Mouse (Mus musculus): ENCODE data around the gene Pecam1. TPM values are rescaled to one million over a fixed set of nuclear protein-coding genes. Genes with fewer than 3 reads are reported as not detected.

The Pecam1 gene
- polyA plus RNA-seq, 1 experiment: 0.15 TPM

- Histone ChIP-seq H3K79me3 (ENCODE audit: low read depth) (no peaks in the 10 kb centered on the region), H3K36me3 (ENCODE audit: control insufficient read depth, insufficient read depth) (no peaks in the 10 kb centered on the region), H3K79me2 (ENCODE audit: control insufficient read depth, insufficient read depth) (no peaks in the 10 kb centered on the region), H3K27me3 (ENCODE audit: control insufficient read depth, insufficient read depth, insufficient read length) (no peaks in the 10 kb centered on the region), H3ac (ENCODE audit: control insufficient read depth, insufficient read length, low read depth) (no peak overlapping the region), H3K4me3 (ENCODE audit: insufficient read depth, poor library complexity, severe bottlenecking) (no peak overlapping the region)
- TF ChIP-seq CEBPB (IDR thresholded peaks at IDR 0.05; ENCODE audit: low read depth) (no peak), CTCF (IDR thresholded peaks at IDR 0.05; ENCODE audit: control insufficient read depth, insufficient read depth, insufficient read length) (no peak), USF1 (IDR thresholded peaks at IDR 0.05; ENCODE audit: low read depth) (no peak), MAX (IDR thresholded peaks at IDR 0.05) (no peak)
Observed at GRCm38 (mm10) chr11:106666470-106667107, 83.8 kb downstream of the Pecam1 start.

GRCm38 (mm10) chr11:106665841-106666240 is 84.6 kb downstream of the Pecam1 start:
- no peaks in the 10 kb centered on the region for H3K27me3 ChIP-seq (ENCODE audit: control insufficient read depth, insufficient read depth, insufficient read length)
- H3K36me3 ChIP-seq (ENCODE audit: control insufficient read depth, insufficient read depth): no peaks in the 10 kb centered on the region
- H3K4me3 ChIP-seq (ENCODE audit: insufficient read depth, poor library complexity, severe bottlenecking): no peak overlapping the region
- H3ac ChIP-seq (ENCODE audit: control insufficient read depth, insufficient read length, low read depth): no peak overlapping the region
- H3K79me2 ChIP-seq (ENCODE audit: control insufficient read depth, insufficient read depth): no peaks in the 10 kb centered on the region
- TF ChIP-seq FOSL1 (IDR thresholded peaks at IDR 0.05; ENCODE audit: insufficient read depth, low read length, poor library complexity, severe bottlenecking) (no peak), USF1 (IDR thresholded peaks at IDR 0.05; ENCODE audit: low read depth) (no peak), MYOD1 (IDR thresholded peaks at IDR 0.05; ENCODE audit: control insufficient read depth, insufficient read length, low read depth) (no peak), MAX (IDR thresholded peaks at IDR 0.05) (no peak), MYOG (IDR thresholded peaks at IDR 0.05; ENCODE audit: control insufficient read depth, extremely low read depth, insufficient read length) (no peak), CEBPB (IDR thresholded peaks at IDR 0.05; ENCODE audit: low read depth) (no peak), CTCF (IDR thresholded peaks at IDR 0.05; ENCODE audit: control insufficient read depth, insufficient read depth, insufficient read length) (no peak)
- H3K79me3 ChIP-seq (ENCODE audit: low read depth): no peaks in the 10 kb centered on the region

DNA sequence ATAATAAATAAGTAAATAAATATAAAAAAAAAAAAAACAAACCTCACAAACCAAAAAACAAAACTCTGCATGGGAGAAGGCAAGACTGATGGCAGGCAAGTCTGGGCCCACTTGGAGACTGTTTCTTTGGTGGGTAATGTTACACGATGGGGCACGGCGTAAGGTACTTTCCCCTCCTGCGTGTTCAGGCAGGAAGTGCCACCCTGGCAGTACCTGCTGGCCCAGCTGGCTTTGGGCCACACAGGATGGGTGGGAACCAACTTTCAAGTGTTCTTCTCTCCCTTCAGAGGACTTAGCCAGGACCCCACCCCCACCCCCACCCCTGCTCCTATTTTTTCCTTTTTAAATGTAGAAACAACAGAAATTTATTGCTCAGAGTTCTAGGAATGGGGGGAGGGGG is 85.1 kb downstream of the Pecam1 start:
- no peak overlapping the region for H3ac ChIP-seq (ENCODE audit: control insufficient read depth, insufficient read length, low read depth)

DNA sequence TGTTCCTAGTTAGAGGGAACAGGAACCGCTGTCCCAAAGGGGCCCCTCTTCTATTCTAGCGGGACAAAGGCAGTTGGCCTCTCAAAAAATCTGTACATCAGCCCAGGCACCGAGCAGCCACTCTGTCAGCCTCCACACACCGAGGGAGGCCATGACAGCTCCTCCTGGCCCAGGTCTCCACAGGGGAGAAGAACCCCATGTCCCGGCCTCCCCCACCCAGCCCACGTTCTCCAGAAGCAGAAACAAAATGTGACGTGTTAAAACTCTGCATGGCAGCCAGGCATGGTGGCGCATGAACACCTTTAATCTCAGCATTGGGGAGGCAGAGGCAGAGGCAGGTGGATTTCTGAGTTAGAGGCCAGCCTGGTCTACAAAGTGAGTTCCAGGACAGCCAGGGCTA is 85.7 kb downstream of the Pecam1 start:
- TF ChIP-seq MYOG (IDR thresholded peaks at IDR 0.05; ENCODE audit: control insufficient read depth, extremely low read depth, insufficient read length) (no peak), USF1 (IDR thresholded peaks at IDR 0.05; ENCODE audit: low read depth) (no peak), MAX (IDR thresholded peaks at IDR 0.05) (no peak), CTCF (IDR thresholded peaks at IDR 0.05; ENCODE audit: control insufficient read depth, insufficient read depth, insufficient read length) (no peak), MYOD1 (IDR thresholded peaks at IDR 0.05; ENCODE audit: control insufficient read depth, insufficient read length, low read depth) (no peak), FOSL1 (IDR thresholded peaks at IDR 0.05; ENCODE audit: insufficient read depth, low read length, poor library complexity, severe bottlenecking) (no peak), CEBPB (IDR thresholded peaks at IDR 0.05; ENCODE audit: low read depth) (no peak)
- no peaks in the 10 kb centered on the region for H3K79me3 ChIP-seq (ENCODE audit: low read depth)

More for the DNA sequence above, 85.1 kb downstream of the Pecam1 start:
- Histone ChIP-seq H3K4me3 (ENCODE audit: insufficient read depth, poor library complexity, severe bottlenecking) (no peak overlapping the region), H3K79me3 (ENCODE audit: low read depth) (no peaks in the 10 kb centered on the region), H3K79me2 (ENCODE audit: control insufficient read depth, insufficient read depth) (no peaks in the 10 kb centered on the region), H3K27me3 (ENCODE audit: control insufficient read depth, insufficient read depth, insufficient read length) (no peaks in the 10 kb centered on the region), H3K36me3 (ENCODE audit: control insufficient read depth, insufficient read depth) (no peaks in the 10 kb centered on the region)
- TF ChIP-seq CEBPB (IDR thresholded peaks at IDR 0.05; ENCODE audit: low read depth): no peak
- TF ChIP-seq CTCF (IDR thresholded peaks at IDR 0.05; ENCODE audit: control insufficient read depth, insufficient read depth, insufficient read length): no peak
- TF ChIP-seq MYOD1 (IDR thresholded peaks at IDR 0.05; ENCODE audit: control insufficient read depth, insufficient read length, low read depth): no peak
- no peak for TF ChIP-seq FOSL1 (IDR thresholded peaks at IDR 0.05; ENCODE audit: insufficient read depth, low read length, poor library complexity, severe bottlenecking)
- no peak for TF ChIP-seq MYOG (IDR thresholded peaks at IDR 0.05; ENCODE audit: control insufficient read depth, extremely low read depth, insufficient read length)
- no peak for TF ChIP-seq MAX (IDR thresholded peaks at IDR 0.05)
- TF ChIP-seq USF1 (IDR thresholded peaks at IDR 0.05; ENCODE audit: low read depth): no peak

DNA sequence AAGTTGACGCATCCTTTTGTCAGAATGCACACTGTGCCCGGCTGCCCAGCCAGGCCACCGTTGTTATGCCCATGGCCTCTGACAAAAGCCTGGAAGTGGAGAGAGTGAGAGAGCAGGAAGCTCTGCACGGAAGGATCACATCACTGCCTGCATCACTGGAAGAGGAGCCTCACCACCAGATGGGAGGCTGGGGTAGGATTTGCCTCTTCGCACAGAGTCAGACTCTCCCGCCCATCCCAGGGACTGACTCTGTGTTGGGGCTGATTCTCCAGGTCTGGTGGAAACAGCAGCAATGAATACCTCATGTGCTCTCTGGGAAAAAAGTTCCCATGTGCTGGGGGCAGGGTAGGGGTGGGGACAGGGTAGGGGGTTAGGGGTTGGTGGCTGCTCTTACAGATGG is 86.6 kb downstream of the Pecam1 start:
- H3K4me3 ChIP-seq (ENCODE audit: insufficient read depth, poor library complexity, severe bottlenecking): no peak overlapping the region
- no peaks in the 10 kb centered on the region for H3K79me3 ChIP-seq (ENCODE audit: low read depth)
- no peaks in the 10 kb centered on the region for H3K79me2 ChIP-seq (ENCODE audit: control insufficient read depth, insufficient read depth)
- no peaks in the 10 kb centered on the region for H3K36me3 ChIP-seq (ENCODE audit: control insufficient read depth, insufficient read depth)
- H3K27me3 ChIP-seq (ENCODE audit: control insufficient read depth, insufficient read depth, insufficient read length): no peaks in the 10 kb centered on the region
- TF ChIP-seq MYOD1 (IDR thresholded peaks at IDR 0.05; ENCODE audit: control insufficient read depth, insufficient read length, low read depth) (no peak), MYOG (IDR thresholded peaks at IDR 0.05; ENCODE audit: control insufficient read depth, extremely low read depth, insufficient read length) (no peak), CTCF (IDR thresholded peaks at IDR 0.05; ENCODE audit: control insufficient read depth, insufficient read depth, insufficient read length) (no peak), MAX (IDR thresholded peaks at IDR 0.05) (no peak), CEBPB (IDR thresholded peaks at IDR 0.05; ENCODE audit: low read depth) (no peak), USF1 (IDR thresholded peaks at IDR 0.05; ENCODE audit: low read depth) (no peak), FOSL1 (IDR thresholded peaks at IDR 0.05; ENCODE audit: insufficient read depth, low read length, poor library complexity, severe bottlenecking) (no peak)
- H3ac ChIP-seq (ENCODE audit: control insufficient read depth, insufficient read length, low read depth): no peak overlapping the region

More for the DNA sequence above, 85.7 kb downstream of the Pecam1 start:
- Histone ChIP-seq H3K79me2 (ENCODE audit: control insufficient read depth, insufficient read depth) (no peaks in the 10 kb centered on the region), H3ac (ENCODE audit: control insufficient read depth, insufficient read length, low read depth) (no peak overlapping the region), H3K4me3 (ENCODE audit: insufficient read depth, poor library complexity, severe bottlenecking) (no peak overlapping the region), H3K36me3 (ENCODE audit: control insufficient read depth, insufficient read depth) (no peaks in the 10 kb centered on the region), H3K27me3 (ENCODE audit: control insufficient read depth, insufficient read depth, insufficient read length) (no peaks in the 10 kb centered on the region)

All from C2C12 (cell line).